8 mouse cellular contexts compared by ENCODE assay signal in genomic region chr7:46033870-46034337, GRCm38 (mm10). TPM values are rescaled to one million over a fixed set of nuclear protein-coding genes. Genes with fewer than 3 reads are reported as not detected.
DNase-seq lines count a peak whose midpoint lies in the region; ATAC-seq and TF ChIP-seq lines count a peak whose summit lies in the region.

No protein-coding gene starts in this region.

- peak overlapping the region; percentile 88 for H3K9ac ChIP-seq in embryonic facial prominence, embryonic 13.5 days
- H3K9ac ChIP-seq in intestine, embryonic 15.5 days = peak overlapping the region; percentile 88
- peak overlapping the region; percentile 90 for H3K9ac ChIP-seq in neural tube, embryonic 13.5 days

- peaks cover 5% of the 10 kb centered on the region; the same call in 1 of the 2 replicates for H3K27me3 ChIP-seq in embryonic facial prominence, embryonic 13.5 days
- no peaks in the 10 kb centered on the region for H3K27me3 ChIP-seq in intestine, embryonic 15.5 days (replicated peaks)
- H3K27me3 ChIP-seq in neural tube, embryonic 13.5 days = 0 out of 2 replicates have a peak, but pooled peaks cover 6% of the 10 kb centered on the region

- WGBS in embryonic facial prominence, embryonic 13.5 days = under 1% methylated on average over 35 of the region's 35 CpGs
- under 1% methylated on average over 35 of the region's 35 CpGs for WGBS in intestine, embryonic 15.5 days
- under 1% methylated on average over 35 of the region's 35 CpGs for WGBS in neural tube, embryonic 13.5 days

- intact Hi-C loops in left cerebral cortex, adult 2 months (cut with DNase I) = no loop called here
- intact Hi-C loops in left cerebral cortex, postnatal 36 days (cut with DNase I) = no loop called here

- TF ChIP-seq CTCF in left cerebral cortex, adult 2 months (IDR thresholded peaks at IDR 0.05) = no peak

- H3K27ac ChIP-seq in left cerebral cortex, adult 2 months = peak overlapping the region; percentile 73
- H3K27ac ChIP-seq in embryonic facial prominence, embryonic 13.5 days = 0 out of 2 replicates have a peak overlapping the region, but pooled peaks have one; percentile 7
- peak overlapping the region; percentile 40; the same call in 1 of the 2 replicates for H3K27ac ChIP-seq in intestine, embryonic 15.5 days
- H3K27ac ChIP-seq in neural tube, embryonic 13.5 days (replicated peaks) = peak overlapping the region; percentile 49; the same call in 1 of the 2 replicates

- no peak for ATAC-seq in embryonic facial prominence, embryonic 13.5 days (ENCODE audit: insufficient number of reproducible peaks, insufficient read depth, low FRiP score, low TSS enrichment, low read depth)
- peak; percentile 17; the same call in 1 of the 2 replicates for ATAC-seq in intestine, embryonic 15.5 days
- peak; percentile 44 for ATAC-seq in neural tube, embryonic 13.5 days (ENCODE audit: low read depth)

- DNase-seq in left cerebral cortex, adult 2 months (ENCODE audit: extremely low spot score in 1 of 2, low spot score in 2 of 2) = no peak
- DNase-seq in left cerebral cortex, postnatal 36 days (ENCODE audit: low spot score in 2 of 2) = no peak
- DNase-seq in embryo, embryonic 11 days = no peak
- no peak for DNase-seq in right cerebral cortex, adult 18-20 months
- DNase-seq in right cerebral cortex, postnatal 4 days = no peak

- peak overlapping the region; percentile 79 for H3K4me2 ChIP-seq in embryonic facial prominence, embryonic 13.5 days
- peak overlapping the region; percentile 71 for H3K4me2 ChIP-seq in intestine, embryonic 15.5 days (replicated peaks)
- H3K4me2 ChIP-seq in neural tube, embryonic 13.5 days = peak overlapping the region; percentile 98

- no peaks in the 10 kb centered on the region for H3K9me3 ChIP-seq in embryonic facial prominence, embryonic 13.5 days
- no peaks in the 10 kb centered on the region for H3K9me3 ChIP-seq in intestine, embryonic 15.5 days
- H3K9me3 ChIP-seq in neural tube, embryonic 13.5 days = no peaks in the 10 kb centered on the region

- H3K36me3 ChIP-seq in embryonic facial prominence, embryonic 13.5 days = peaks cover 16% of the 10 kb centered on the region
- no peaks in the 10 kb centered on the region for H3K36me3 ChIP-seq in intestine, embryonic 15.5 days
- H3K36me3 ChIP-seq in neural tube, embryonic 13.5 days = peaks cover 14% of the 10 kb centered on the region

- H3K4me3 ChIP-seq in left cerebral cortex, adult 2 months = peak overlapping the region; percentile 73
- H3K4me3 ChIP-seq in embryonic facial prominence, embryonic 13.5 days = peak overlapping the region; percentile 82
- H3K4me3 ChIP-seq in intestine, embryonic 15.5 days (replicated peaks) = peak overlapping the region; percentile 94
- peak overlapping the region; percentile 92 for H3K4me3 ChIP-seq in neural tube, embryonic 13.5 days

- H3K4me1 ChIP-seq in embryonic facial prominence, embryonic 13.5 days = peaks cover 31% of the 10 kb centered on the region
- H3K4me1 ChIP-seq in intestine, embryonic 15.5 days (replicated peaks) = peaks cover 34% of the 10 kb centered on the region
- H3K4me1 ChIP-seq in neural tube, embryonic 13.5 days (replicated peaks) = peaks cover 22% of the 10 kb centered on the region

RNA-seq across cellular contexts. Expression of gene Nomo1, which starts 0.4 kb away (rescaled TPM):
- 100 to 1,000 TPM; 102 to 105 TPM for total RNA-seq in left cerebral cortex, adult 2 months (2021)
- 100 to 1,000 TPM; 103 to 113 TPM for total RNA-seq in left cerebral cortex, postnatal 36 days (2021)
- 28.4 and 33.8 TPM in 2 replicates for polyA plus RNA-seq in embryonic facial prominence, embryonic 13.5 days (2015; fragmentation: Nextera tagmentation; extraction: Ambion mirVana)
- 80.4 and 84.7 TPM in 2 replicates for polyA plus RNA-seq in intestine, embryonic 15.5 days (2015; fragmentation: Nextera tagmentation; extraction: Ambion mirVana)
- polyA plus RNA-seq in neural tube, embryonic 13.5 days (2015; fragmentation: Nextera tagmentation; extraction: Ambion mirVana) = 36.0 and 38.6 TPM in 2 replicates

RNA-seq across cellular contexts. Expression of gene Abcc6, which starts 3.8 kb away (rescaled TPM):
- 1 to 10 TPM; 1.4 to 2.1 TPM for total RNA-seq in left cerebral cortex, adult 2 months (2021)
- 1 to 10 TPM; 1.6 to 3.8 TPM for total RNA-seq in left cerebral cortex, postnatal 36 days (2021)
- 0.25 TPM in 2 replicates for polyA plus RNA-seq in embryonic facial prominence, embryonic 13.5 days (2015; fragmentation: Nextera tagmentation; extraction: Ambion mirVana)
- polyA plus RNA-seq in intestine, embryonic 15.5 days (2015; fragmentation: Nextera tagmentation; extraction: Ambion mirVana) = 3.2 and 3.3 TPM in 2 replicates
- 0.52 and 0.56 TPM in 2 replicates for polyA plus RNA-seq in neural tube, embryonic 13.5 days (2015; fragmentation: Nextera tagmentation; extraction: Ambion mirVana)

Comparison
In these comparisons a context has a peak if more than half of its experiments do, and no peak if none do; other contexts are left out.
1. H3K27ac ChIP-seq: peak in every context shown above with its lines; median percentile 73 in left cerebral cortex, adult 2 months; 49 in neural tube, embryonic 13.5 days; 40 in intestine, embryonic 15.5 days; 7 in embryonic facial prominence, embryonic 13.5 days.